Mouse (Mus musculus): ENCODE data around the gene Fcho2. TPM values are rescaled to one million over a fixed set of nuclear protein-coding genes. Genes with fewer than 3 reads are reported as not detected.
A peak's percentile ranks its signal among the peaks of the same experiment; 100 is the strongest.
"Not testable (repeated sequence)": the region's sequence is repeated elsewhere in the genome, so short reads cannot be mapped to it uniquely, and the experiment has no call there.

The Fcho2 gene
- total RNA-seq (2021) = 10 to 100 TPM; 21.2 to 26.9 TPM
- long read RNA-seq, experiment 1, partial matches to known transcripts = 0 of 1 reads
- long read RNA-seq, experiment 1, other reads (novel, unspliced or antisense) = 0 of 1 reads
- long read RNA-seq, experiment 2, partial matches to known transcripts = 0 of 1 reads
- long read RNA-seq, experiment 2, other reads (novel, unspliced or antisense) = 1 of 1 reads

GRCm38 (mm10) chr13:98815147-98815785, at the start of gene Fcho2:
TSS of gene Fcho2 (minus strand) at chr13:98815449.
- intact Hi-C loops (cut with DNase I) = no loop called here
- Histone ChIP-seq H3K4me3 (peak within 1 kb of the TSS; percentile 84), H3K27ac (peak within 1 kb of the TSS; percentile 98)
- DNase-seq = peak; percentile 99
- peak; percentile 94; the same call in 1 of the 2 replicates for TF ChIP-seq CTCF (IDR thresholded peaks at IDR 0.05)

DNA sequence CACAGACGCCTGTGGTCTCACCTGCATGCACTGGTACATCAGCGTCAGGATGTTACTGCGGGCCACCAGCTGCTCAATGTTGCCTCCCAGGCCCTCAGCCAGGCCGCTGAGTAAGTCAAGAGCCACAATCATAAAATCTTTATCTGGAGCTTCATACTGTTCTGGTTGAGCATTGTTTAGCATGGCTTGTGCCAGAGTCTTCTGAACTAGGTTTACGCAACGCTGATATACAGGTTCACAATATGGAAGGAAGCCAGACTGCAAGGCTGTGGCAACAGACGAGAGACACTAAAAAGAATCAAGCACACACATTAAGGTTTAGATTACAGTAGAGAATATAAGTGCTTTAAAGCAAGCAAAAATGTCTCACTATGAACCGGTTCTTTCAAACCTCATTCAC, 40.0 kb upstream of the Fcho2 start:
- H3K27ac ChIP-seq = no peak overlapping the region

DNA sequence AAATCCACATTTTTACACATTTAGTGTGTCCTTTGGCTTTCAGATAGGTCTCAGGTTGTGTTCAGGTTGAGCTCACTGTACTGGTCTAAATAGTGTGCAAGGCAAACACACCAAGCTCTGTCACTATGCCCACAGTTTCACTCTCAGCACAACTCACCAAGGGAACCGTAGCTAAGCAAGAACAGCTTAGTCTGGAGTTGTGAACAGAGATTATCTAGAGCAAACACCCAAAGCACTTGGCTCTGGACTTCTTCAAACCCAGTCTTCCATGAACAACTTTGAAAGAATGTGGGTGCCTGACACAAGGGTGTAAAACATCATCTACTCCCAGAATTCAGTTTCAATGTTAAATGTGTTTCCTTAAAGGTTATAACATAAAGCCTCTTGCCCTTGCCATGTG, 30.5 kb upstream of the Fcho2 start:
- no peak for TF ChIP-seq CTCF (IDR thresholded peaks at IDR 0.05)

More for the DNA sequence above, 40.0 kb upstream of the Fcho2 start:
- TF ChIP-seq CTCF (IDR thresholded peaks at IDR 0.05) = no peak
- no peak for DNase-seq
- H3K4me3 ChIP-seq = no peak overlapping the region
- intact Hi-C loops (cut with DNase I) = no loop called here

DNA sequence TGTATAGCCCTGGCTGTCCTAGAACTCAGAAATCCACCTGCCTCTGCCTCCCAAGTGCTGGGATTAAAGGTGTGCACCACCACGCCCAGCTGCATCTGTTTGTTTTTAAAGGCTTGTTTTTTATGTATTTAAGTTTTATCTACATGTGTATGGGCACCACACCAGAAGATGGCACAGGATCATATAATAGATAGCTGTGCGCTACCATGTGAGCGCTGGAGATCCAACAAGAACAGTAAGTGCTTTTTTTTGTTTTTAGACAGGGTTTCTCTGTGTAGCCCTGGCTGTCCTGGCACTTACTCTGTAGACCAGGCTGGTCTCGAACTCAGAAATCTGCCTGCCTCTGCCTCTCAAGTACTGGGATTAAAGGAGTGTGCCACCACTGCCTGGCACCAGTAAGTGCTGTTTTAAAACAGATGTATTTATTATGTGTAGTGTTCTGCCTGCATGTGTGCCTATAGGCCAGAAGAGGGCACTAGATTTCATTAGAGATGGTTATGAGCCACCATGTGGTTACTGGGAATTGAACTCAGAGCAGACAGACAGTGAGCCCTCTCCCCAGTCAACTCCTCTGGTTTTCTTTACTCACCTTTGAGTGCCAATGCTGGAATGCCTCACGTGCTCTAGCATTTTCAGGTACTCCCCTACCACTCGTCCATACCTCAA, 21.3 kb upstream of the Fcho2 start:
- no peak for DNase-seq

More for the DNA sequence above, 30.5 kb upstream of the Fcho2 start:
- Histone ChIP-seq H3K4me3 (no peak overlapping the region), H3K27ac (no peak overlapping the region)
- no peak for DNase-seq
- intact Hi-C loops (cut with DNase I) = no loop called here

GRCm38 (mm10) chr13:98835740-98836139, 20.5 kb upstream of the Fcho2 start:
- Histone ChIP-seq H3K27ac (no peak overlapping the region), H3K4me3 (no peak overlapping the region)
- no peak for TF ChIP-seq CTCF (IDR thresholded peaks at IDR 0.05)
- intact Hi-C loops (cut with DNase I) = no loop called here
- DNase-seq = no peak

More for the DNA sequence above, 21.3 kb upstream of the Fcho2 start:
- intact Hi-C loops (cut with DNase I) = no loop called here
- H3K4me3 ChIP-seq = no peak overlapping the region
- TF ChIP-seq CTCF (IDR thresholded peaks at IDR 0.05) = peak; percentile 45
- H3K27ac ChIP-seq = no peak overlapping the region

DNA sequence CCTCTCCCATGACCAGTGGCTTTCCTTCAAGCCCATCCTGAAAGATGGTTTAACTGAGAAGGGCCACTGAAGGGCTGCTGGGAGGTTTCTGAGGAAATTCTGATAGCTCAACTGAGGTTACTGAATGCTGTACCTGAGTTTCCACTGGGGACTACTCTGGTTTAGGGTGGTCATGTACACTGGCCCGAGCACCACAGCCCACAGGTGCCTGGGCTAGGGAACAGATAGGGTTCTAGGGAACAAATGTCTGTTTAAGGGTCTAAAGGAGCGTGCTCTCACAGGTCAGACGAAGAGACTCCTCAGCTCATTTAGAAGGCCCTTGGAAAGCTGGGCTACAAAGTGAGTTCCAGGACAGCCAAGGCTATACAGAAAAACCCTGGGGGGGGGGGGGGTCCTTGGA, 19.5 kb upstream of the Fcho2 start:
- no peak for TF ChIP-seq CTCF (IDR thresholded peaks at IDR 0.05)
- DNase-seq = no peak
- intact Hi-C loops (cut with DNase I) = no loop called here
- H3K4me3 ChIP-seq = no peak overlapping the region
- no peak overlapping the region for H3K27ac ChIP-seq

DNA sequence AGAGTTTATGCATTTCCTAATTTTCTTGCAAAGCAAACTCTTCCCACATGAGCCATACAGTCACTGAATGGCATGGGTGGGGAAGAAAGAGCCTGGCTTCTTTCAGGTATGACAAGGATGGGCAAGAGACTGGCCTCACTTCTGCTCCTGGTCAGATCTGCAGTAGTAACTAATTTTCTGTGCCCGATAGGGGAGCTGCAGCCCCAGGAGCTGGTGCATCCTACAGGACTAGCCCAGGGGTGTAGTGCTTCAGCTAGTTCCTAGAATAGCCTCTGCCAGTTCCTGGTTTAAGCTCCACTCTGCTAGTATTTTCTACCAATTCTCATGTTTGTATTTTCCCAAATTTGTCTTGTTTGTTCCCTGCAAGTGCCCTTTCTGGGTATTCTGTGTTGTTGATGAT, 18.9 kb upstream of the Fcho2 start:
- Histone ChIP-seq H3K4me3 (no peak overlapping the region), H3K27ac (no peak overlapping the region)
- DNase-seq = no peak
- TF ChIP-seq CTCF (IDR thresholded peaks at IDR 0.05) = peak; percentile 12; the same call in 1 of the 2 replicates
- intact Hi-C loops (cut with DNase I) = no loop called here

GRCm38 (mm10) chr13:98832451-98833450, 17.5 kb upstream of the Fcho2 start:
- intact Hi-C loops (cut with DNase I) = no loop called here
- no peak for TF ChIP-seq CTCF (IDR thresholded peaks at IDR 0.05)
- H3K4me3 ChIP-seq = no peak overlapping the region
- H3K27ac ChIP-seq = no peak overlapping the region
- no peak for DNase-seq

GRCm38 (mm10) chr13:98829026-98829425, 13.8 kb upstream of the Fcho2 start:
- H3K4me3 ChIP-seq; intact Hi-C loops (cut with DNase I): not testable (repeated sequence)

DNA sequence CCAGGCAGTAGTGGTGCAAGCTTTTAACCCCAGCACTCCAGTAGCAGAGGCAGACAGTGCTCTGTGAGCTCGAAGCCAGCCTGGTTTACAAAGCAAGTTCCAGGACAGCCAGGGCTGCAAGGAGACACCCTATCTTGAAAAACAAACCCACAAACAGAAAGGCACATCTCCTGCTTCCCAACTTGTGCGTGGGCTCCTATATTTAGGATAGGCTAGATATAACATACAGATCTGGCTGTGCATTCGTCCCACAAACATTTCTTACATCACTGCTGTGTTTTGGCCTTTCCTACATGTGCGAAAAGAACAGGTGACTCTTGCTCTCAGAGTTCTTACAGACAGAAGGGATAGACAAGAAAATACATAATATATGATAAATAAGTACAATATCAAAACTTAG, 10.3 kb upstream of the Fcho2 start:
- Histone ChIP-seq H3K27ac (no peak overlapping the region), H3K4me3 (no peak overlapping the region)
- no peak for TF ChIP-seq CTCF (IDR thresholded peaks at IDR 0.05)
- intact Hi-C loops (cut with DNase I) = no loop called here
- DNase-seq = no peak

More at GRCm38 (mm10) chr13:98829026-98829425, 13.8 kb upstream of the Fcho2 start:
- DNase-seq, H3K27ac ChIP-seq: not testable (repeated sequence)

DNA sequence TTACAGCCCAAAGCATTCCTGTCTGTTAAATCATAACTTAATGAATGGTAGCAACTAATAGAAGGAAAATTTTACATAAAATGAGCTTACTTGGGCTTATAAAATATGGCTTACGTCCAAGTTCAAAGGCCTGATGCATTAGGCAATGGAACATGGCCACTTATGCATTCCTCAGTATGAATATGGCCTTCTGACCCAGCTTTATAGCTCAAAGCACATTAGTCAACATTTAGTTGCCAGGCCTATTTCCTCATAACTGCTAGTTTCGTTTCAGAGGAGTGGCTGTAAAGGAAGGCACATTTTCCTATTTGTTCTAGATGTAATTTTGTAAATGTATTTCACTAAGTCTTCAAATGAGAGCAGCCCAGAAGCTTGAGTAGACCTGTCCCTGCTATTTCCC, 3.8 kb upstream of the Fcho2 start:
- no peak for TF ChIP-seq CTCF (IDR thresholded peaks at IDR 0.05)
- intact Hi-C loops (cut with DNase I) = no loop called here
- no peak for DNase-seq
- Histone ChIP-seq H3K4me3 (no peak overlapping the region), H3K27ac (no peak overlapping the region)

DNA sequence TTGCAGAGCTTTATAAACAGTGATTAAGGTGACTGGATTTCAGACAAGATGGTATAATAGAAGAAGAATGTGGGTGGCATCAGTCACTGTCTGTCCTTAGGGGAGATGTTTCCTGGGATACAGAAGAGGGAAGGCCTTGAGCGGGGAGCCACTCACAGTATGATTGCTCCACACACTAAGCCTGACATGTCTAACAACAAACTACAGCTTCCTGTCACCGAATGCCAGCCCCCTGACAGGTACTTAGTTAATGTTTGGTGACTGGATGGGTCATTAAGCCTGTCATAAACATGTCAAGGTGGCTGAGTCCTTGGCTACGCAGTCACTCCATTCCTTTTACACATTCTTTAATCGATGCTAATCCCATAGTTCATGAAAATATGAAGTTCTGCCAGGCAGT, 3.0 kb upstream of the Fcho2 start:
- Histone ChIP-seq H3K4me3 (no peak overlapping the region), H3K27ac (no peak overlapping the region)
- no peak for DNase-seq
- intact Hi-C loops (cut with DNase I) = no loop called here
- no peak for TF ChIP-seq CTCF (IDR thresholded peaks at IDR 0.05)
